Mouse (Mus musculus) lung, postnatal 0 days (tissue): ENCODE measurements around the gene Pou6f2.

ENCODE experiments used
- CTCF ChIP-seq: IDR thresholded peaks from 2 replicates; pipeline ENCODE4 v1.5.1; 2016; ENCODE audit warnings: antibody characterized with exemption, mild to moderate bottlenecking
- EP300 ChIP-seq: IDR thresholded peaks from 2 replicates; pipeline ENCODE4 v1.6.1; 2016; ENCODE audit warnings: antibody characterized with exemption, mild to moderate bottlenecking, control low read depth

DNA sequence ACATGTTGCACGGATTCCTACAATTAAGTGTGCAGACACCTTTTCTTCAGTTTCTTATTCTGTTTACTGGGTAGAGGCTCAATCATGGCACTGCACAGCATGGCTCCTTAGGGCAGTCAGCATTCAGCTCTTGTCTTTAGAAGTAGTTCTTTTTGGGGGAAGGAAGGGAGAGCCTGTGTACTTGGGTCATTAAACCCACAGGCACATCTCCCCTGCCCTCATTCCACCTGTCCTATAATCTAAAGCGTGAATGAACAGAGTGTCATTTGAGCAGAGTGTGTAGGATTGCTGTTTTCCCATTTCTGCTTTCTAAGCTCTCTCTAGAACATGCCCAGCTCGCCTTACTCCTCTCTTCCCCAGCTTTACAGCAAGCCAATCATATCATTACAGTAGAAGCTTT lies 42.4 kb upstream of the Pou6f2 start:
- TF ChIP-seq CTCF = no peak
- no peak for TF ChIP-seq EP300
